Mouse (Mus musculus) midbrain, embryonic 15.5 days (tissue): ENCODE measurements around the gene Stard13. TPM values are rescaled to one million over a fixed set of nuclear protein-coding genes. Genes with fewer than 3 reads are reported as not detected.

Experiments used
- ATAC-seq: fragments of 200-750 bp; cut with Nextera tagmentation; replicated peaks from 2 replicates; pipeline ENCODE4 v1.8.0; 2017; ENCODE audit warnings: moderate TSS enrichment
- H3K27ac ChIP-seq: fragments of 300-500 bp; sonication (generic); 2 replicates; pipeline ENCODE4 v1.5.1; 2015; ENCODE audit warnings: mild to moderate bottlenecking, inconsistent platforms
- H3K27me3 ChIP-seq: fragments of 300-500 bp; sonication (generic); replicated peaks from 2 replicates; pipeline ENCODE4 v1.6.1; 2015; ENCODE audit warnings: inconsistent platforms
- H3K36me3 ChIP-seq: fragments of 300-500 bp; sonication (generic); replicated peaks from 2 replicates; pipeline ENCODE4 v1.6.1; 2015; ENCODE audit warnings: inconsistent platforms
- H3K4me1 ChIP-seq: fragments of 300-500 bp; sonication (generic); 2 replicates; pipeline ENCODE4 v1.6.1; 2015; ENCODE audit warnings: inconsistent platforms
- H3K4me2 ChIP-seq: fragments of 300-500 bp; sonication (generic); 2 replicates; pipeline ENCODE4 v1.6.1; 2015; ENCODE audit warnings: inconsistent platforms, mild to moderate bottlenecking, moderate library complexity
- H3K4me3 ChIP-seq: fragments of 300-500 bp; sonication (generic); 2 replicates; pipeline ENCODE4 v1.5.1; 2015; ENCODE audit warnings: mild to moderate bottlenecking, inconsistent platforms
- H3K9ac ChIP-seq: fragments of 300-500 bp; sonication (generic); 2 replicates; pipeline ENCODE4 v1.6.1; 2015; ENCODE audit warnings: mild to moderate bottlenecking, inconsistent platforms
- H3K9me3 ChIP-seq: fragments of 300-500 bp; sonication (generic); 2 replicates; pipeline ENCODE4 v1.6.1; 2016; ENCODE audit warnings: inconsistent platforms
- WGBS: fragments of 180-500 bp; shearing (Covaris S2); methylation state at CpG from one replicate; pipeline ENCODE4 v1.1.7; 2015; ENCODE audit warnings: mixed read lengths; 5-methylcytosine and 5-hydroxymethylcytosine counted together
- polyA plus RNA-seq: library from polyadenylated mRNA; unstranded; fragments of >200 nt; fragmentation: Nextera tagmentation; extraction: Ambion mirVana; gene quantifications from 2 replicates; pipeline ENCODE4 v1.2.1, GENCODE M21; 2015

The Stard13 gene
- polyA plus RNA-seq, 1 experiment from 2014 or later: 4.0 TPM

DNA sequence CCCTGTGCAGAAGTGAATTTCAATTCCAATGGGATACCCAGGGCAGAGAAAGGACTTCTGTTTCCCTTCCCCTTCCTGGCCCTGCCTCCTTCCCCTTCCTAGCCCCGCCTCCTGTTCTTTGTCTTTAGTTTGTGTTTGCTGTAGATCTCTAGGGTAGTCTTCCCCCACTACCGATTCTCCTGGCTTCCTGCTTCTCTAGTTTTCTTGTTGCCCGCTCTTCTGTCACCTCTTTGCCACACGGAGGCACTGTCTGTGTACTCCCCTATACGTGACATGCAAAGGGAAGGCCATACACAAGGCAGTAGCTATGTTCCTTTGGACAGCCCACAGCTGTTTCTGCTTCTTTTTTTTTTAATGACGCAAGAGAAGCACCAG, 176.7 kb downstream of the Stard13 start:
- 77% methylated on average over 6 of the region's 6 CpGs for WGBS
- Histone ChIP-seq H3K36me3 (no peaks in the 10 kb centered on the region), H3K9ac (no peak overlapping the region), H3K9me3 (no peaks in the 10 kb centered on the region), H3K4me1 (peaks cover 3% of the 10 kb centered on the region; the same call in 1 of the 2 replicates), H3K27ac (no peak overlapping the region), H3K4me2 (no peak overlapping the region), H3K27me3 (no peaks in the 10 kb centered on the region), H3K4me3 (no peak overlapping the region)
- ATAC-seq: no peak

DNA sequence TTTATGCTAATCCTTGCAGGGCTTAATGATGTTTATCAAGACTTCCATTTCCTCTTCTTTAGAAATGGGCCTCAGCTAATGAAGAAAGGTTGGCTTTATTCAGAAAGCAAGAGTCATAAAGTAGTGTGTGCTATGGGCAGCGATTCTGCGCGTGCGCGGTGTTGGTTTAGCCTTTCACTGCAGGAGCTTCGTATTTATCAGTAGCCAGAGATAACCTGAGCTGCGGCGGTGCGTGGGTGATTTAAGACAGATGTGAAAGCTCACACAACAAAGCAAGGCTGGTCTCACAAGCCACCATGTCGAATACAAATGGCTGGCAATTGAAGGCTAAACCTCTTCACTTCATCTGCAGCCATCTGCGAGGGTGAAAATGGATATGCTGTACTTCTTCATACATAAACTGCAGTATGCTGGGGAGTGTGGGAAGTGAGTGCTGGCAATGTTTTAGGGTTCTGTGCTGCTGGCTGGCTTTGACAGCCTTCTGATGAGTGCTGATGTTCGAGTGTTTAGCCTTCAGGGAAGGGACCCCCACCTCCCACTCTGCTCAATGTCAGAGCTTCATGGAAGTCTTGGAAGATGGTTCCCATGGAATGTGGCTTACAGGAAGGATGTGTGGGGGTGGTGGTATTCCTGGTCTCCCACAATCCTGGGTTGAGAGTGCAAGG, 177.2 kb downstream of the Stard13 start:
- H3K9ac ChIP-seq: no peak overlapping the region
- H3K27me3 ChIP-seq: no peaks in the 10 kb centered on the region
- no peaks in the 10 kb centered on the region for H3K9me3 ChIP-seq
- H3K27ac ChIP-seq: no peak overlapping the region
- H3K4me3 ChIP-seq: no peak overlapping the region
- H3K4me2 ChIP-seq: no peak overlapping the region
- H3K36me3 ChIP-seq: no peaks in the 10 kb centered on the region
- 68% methylated on average over 12 of the region's 12 CpGs for WGBS
- H3K4me1 ChIP-seq: peaks cover 3% of the 10 kb centered on the region; the same call in 1 of the 2 replicates
- ATAC-seq: no peak

DNA sequence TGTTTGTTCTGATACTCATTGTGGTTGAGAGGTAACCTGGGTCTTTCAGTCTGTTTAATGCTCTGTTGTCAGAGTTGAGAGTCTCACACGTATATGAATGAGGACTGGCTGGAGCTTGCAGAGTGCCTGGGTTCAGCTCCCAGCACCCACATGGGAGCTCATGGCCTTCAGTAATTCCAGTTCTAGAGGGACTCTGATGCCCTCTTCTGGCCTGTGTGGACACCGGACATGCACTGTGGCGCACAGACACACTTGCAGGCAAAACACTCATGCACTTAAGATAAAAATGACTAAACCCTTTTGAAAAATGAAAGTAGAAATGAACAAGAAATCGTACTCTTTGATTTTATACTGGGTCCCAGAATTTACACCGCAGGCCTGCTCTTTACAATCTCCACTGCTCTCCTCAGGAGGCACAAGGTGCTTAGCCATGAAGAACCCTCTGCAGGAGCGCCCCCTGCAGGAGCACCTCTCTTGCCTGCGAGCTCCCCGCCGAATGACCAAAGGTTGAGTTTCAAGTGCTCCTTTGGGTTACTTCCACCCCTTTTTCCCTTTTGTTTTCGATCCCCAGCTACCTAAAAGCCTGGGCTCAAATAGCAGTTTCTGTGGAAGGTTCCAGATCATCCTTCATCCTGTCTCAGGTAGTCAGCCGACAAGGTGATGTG, 178.1 kb downstream of the Stard13 start:
- H3K36me3 ChIP-seq: no peaks in the 10 kb centered on the region
- 93% methylated on average over 11 of the region's 11 CpGs for WGBS
- peaks cover 3% of the 10 kb centered on the region; the same call in 1 of the 2 replicates for H3K4me1 ChIP-seq
- H3K4me2 ChIP-seq: no peak overlapping the region
- no peak overlapping the region for H3K4me3 ChIP-seq
- H3K9ac ChIP-seq: no peak overlapping the region
- no peaks in the 10 kb centered on the region for H3K9me3 ChIP-seq
- no peak for ATAC-seq
- H3K27ac ChIP-seq: no peak overlapping the region
- no peaks in the 10 kb centered on the region for H3K27me3 ChIP-seq

DNA sequence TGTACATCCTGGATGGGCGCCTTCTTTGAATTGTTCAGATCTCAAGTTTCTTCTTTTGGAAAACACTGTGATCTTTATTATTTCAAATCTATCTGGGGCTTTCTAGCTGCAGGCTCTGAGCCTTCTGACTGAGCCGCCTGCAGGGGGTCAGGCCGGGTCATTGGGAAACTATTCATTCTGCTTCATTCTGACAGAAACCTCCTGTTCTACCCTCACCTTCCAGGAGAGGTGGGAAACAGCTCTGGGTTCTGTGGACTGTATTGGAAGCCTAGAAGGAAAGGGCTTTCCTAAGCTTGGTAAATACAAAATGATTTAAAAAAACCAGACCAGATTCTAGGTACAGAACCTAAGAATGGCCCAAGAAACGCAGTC, 178.9 kb downstream of the Stard13 start:
- H3K9ac ChIP-seq: no peak overlapping the region
- no peaks in the 10 kb centered on the region for H3K36me3 ChIP-seq
- no peaks in the 10 kb centered on the region for H3K9me3 ChIP-seq
- H3K4me3 ChIP-seq: no peak overlapping the region
- 49% methylated on average over 4 of the region's 4 CpGs for WGBS
- H3K4me2 ChIP-seq: no peak overlapping the region
- H3K27ac ChIP-seq: no peak overlapping the region
- no peaks in the 10 kb centered on the region for H3K27me3 ChIP-seq
- no peak for ATAC-seq
- no peaks in the 10 kb centered on the region for H3K4me1 ChIP-seq

DNA sequence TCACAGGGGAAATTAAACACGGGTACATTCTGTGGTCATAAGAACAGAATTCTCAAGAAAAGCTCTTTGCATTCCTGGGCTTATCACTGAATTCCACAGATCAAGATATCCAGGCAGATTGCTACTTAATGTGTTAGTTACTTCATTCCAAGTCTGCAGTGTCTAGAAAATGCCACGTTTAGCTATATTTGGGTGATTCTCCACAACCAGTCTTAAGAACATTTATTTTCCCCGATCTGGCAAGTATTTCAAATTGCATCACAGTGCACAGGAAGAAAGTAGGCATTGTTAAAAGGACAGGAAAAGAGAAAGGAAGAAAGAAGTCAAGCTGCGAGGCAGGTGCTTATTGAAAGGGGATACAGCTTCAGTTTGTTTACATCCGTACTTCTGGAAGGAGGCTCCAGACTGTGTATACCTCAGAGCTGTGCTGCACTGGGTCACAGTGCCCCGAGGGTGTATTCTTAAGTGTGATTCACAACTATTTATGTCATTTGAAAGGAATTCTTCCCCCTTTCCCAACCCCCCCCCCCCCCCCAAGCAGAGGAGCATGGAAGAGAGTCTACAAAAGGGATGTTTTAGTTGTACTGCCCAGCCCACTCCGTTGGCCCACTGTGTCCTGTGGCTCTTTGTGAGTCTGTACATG, 179.4 kb downstream of the Stard13 start:
- no peak overlapping the region for H3K4me3 ChIP-seq
- no peaks in the 10 kb centered on the region for H3K9me3 ChIP-seq
- H3K36me3 ChIP-seq: no peaks in the 10 kb centered on the region
- no peaks in the 10 kb centered on the region for H3K27me3 ChIP-seq
- WGBS: 39% methylated on average over 7 of the region's 7 CpGs
- H3K27ac ChIP-seq: no peak overlapping the region
- no peaks in the 10 kb centered on the region for H3K4me1 ChIP-seq
- ATAC-seq: no peak
- H3K9ac ChIP-seq: no peak overlapping the region
- no peak overlapping the region for H3K4me2 ChIP-seq

DNA sequence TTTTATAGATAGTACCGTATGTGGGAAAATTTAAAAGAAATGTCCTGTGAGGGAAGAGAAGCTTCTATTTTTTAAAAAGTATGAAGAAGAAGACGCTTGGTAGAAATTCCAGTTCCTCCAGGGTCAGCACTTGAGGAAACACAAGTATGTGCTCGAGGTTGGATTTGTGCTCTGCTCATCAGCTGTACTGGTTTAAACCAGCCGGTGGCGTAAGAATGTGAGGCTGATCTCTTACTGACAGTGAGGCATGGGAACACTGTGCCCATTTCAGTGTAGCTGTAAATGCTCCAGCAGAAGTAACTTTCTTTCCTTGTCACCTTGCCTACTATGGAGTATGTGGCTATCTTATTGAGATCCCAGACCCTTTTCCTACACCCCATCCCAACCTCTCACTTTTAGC, 180.4 kb downstream of the Stard13 start:
- H3K27ac ChIP-seq: no peak overlapping the region
- no peak overlapping the region for H3K4me3 ChIP-seq
- no peak for ATAC-seq
- no peaks in the 10 kb centered on the region for H3K27me3 ChIP-seq
- H3K36me3 ChIP-seq: no peaks in the 10 kb centered on the region
- no peaks in the 10 kb centered on the region for H3K4me1 ChIP-seq
- H3K9ac ChIP-seq: no peak overlapping the region
- no peaks in the 10 kb centered on the region for H3K9me3 ChIP-seq
- no peak overlapping the region for H3K4me2 ChIP-seq
- 96% methylated on average over 5 of the region's 5 CpGs for WGBS

DNA sequence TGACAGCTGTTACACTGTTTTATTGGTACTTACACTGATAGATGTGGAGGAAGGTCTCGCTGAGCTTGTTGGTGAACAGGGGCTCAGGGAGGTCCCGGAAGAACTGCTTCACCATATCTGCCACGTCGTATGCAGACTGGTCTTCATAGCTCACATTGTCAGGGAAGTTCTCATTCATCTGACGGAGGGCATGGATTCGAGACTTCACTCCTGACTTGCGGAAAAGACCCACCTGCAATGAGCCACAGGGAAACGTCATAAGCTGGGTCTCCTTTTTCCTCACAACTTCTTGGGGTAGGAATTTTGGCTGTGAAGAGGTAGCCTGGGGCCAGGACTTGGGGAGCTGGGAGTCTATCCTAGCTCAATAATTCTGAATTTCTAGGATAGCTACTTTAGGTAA, 181.3 kb downstream of the Stard13 start:
- ATAC-seq: no peak
- H3K4me3 ChIP-seq: no peak overlapping the region
- H3K27ac ChIP-seq: no peak overlapping the region
- H3K36me3 ChIP-seq: no peaks in the 10 kb centered on the region
- H3K4me1 ChIP-seq: no peaks in the 10 kb centered on the region
- H3K9me3 ChIP-seq: no peaks in the 10 kb centered on the region
- H3K27me3 ChIP-seq: no peaks in the 10 kb centered on the region
- no peak overlapping the region for H3K4me2 ChIP-seq
- H3K9ac ChIP-seq: no peak overlapping the region
- WGBS: 94% methylated on average over 8 of the region's 8 CpGs

DNA sequence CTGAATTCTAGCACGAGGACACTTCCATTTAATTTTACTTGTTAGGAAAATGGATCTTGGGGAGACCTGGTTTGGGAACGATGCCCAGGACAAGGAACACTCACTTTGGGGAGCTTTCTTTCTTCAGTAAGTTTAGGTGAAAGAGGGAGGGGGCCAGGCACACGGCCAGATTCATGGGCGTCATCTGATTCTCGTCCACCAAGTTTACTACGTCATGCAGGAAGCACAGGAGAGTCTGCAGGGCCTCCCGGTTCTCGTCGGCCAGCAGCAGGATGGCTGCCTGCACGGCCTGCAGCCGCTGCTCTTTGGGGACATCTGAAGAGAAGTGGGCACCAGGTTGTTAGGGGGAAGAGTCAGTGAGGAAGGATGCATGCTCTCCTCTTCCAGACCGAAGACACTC, 186.1 kb downstream of the Stard13 start:
- no peak overlapping the region for H3K27ac ChIP-seq
- no peaks in the 10 kb centered on the region for H3K36me3 ChIP-seq
- no peaks in the 10 kb centered on the region for H3K9me3 ChIP-seq
- no peak overlapping the region for H3K4me3 ChIP-seq
- no peaks in the 10 kb centered on the region for H3K4me1 ChIP-seq
- no peak for ATAC-seq
- H3K4me2 ChIP-seq: no peak overlapping the region
- no peaks in the 10 kb centered on the region for H3K27me3 ChIP-seq
- WGBS: 88% methylated on average over 12 of the region's 12 CpGs
- no peak overlapping the region for H3K9ac ChIP-seq

DNA sequence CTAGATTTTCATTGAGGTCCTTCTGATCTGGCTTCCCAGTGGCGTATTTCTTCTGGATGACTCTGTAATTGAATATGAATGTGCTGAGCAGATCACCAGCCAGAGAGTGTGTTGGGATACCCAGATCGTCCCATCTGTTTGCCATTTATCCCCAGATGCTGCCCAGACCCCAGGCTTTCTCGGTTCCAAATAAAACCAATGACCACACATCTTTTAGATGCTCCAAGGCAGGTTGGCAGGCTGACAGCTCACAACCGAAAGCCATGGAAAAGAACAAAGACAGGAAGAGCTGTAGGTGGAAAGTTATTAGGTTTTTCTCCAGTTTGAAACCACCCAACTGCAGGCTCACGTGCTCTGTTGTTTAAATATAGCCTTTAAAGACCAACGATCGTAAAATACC, 186.7 kb downstream of the Stard13 start:
- Histone ChIP-seq H3K4me3 (no peak overlapping the region), H3K36me3 (no peaks in the 10 kb centered on the region), H3K27me3 (no peaks in the 10 kb centered on the region), H3K4me1 (no peaks in the 10 kb centered on the region), H3K4me2 (no peak overlapping the region), H3K9me3 (no peaks in the 10 kb centered on the region), H3K27ac (no peak overlapping the region), H3K9ac (no peak overlapping the region)
- 84% methylated on average over 7 of the region's 7 CpGs for WGBS
- ATAC-seq: no peak

DNA sequence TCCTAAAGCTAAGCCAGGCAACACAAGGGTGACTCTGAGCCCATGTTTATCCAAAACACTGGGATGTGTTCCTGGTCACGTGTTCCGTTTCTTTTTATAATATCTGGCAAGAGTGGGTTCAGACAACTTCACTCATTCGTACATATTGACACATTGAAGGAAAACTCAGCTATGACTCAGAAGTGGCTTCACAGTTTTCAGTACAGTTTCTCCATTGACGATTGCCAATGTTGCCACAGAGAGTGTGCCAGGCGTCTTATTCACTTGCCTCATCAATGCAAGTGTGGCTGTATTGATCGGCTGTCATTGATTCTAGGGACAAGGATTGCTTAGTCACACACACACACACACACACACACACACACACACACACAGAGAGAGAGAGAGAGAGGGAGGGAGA, 187.5 kb downstream of the Stard13 start:
- 91% methylated on average over 6 of the region's 6 CpGs for WGBS
- no peak for ATAC-seq
- Histone ChIP-seq H3K27ac (no peak overlapping the region), H3K9ac (no peak overlapping the region), H3K27me3 (no peaks in the 10 kb centered on the region), H3K4me1 (no peaks in the 10 kb centered on the region), H3K36me3 (no peaks in the 10 kb centered on the region), H3K9me3 (no peaks in the 10 kb centered on the region), H3K4me3 (no peak overlapping the region), H3K4me2 (no peak overlapping the region)

DNA sequence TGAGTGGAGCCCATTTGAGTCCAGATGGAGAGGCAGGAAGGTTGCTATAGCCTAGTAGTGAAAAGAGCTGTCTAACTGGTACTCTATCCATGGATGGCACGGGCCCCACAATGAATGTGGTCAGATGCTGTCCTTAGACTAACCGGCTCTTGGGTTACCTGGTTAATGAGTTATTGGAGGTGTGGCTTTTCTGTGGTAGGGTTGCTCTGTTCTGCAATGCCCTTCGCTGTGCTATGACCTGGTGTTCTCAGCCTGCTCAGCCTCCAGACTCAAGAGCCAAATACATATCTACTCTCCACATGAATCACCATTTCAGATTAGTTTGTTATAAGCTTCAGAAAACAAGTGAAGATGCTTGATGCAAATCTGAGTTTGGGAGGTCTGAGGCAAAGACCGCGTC, 190.7 kb downstream of the Stard13 start:
- 96% methylated on average over 5 of the region's 5 CpGs for WGBS

DNA sequence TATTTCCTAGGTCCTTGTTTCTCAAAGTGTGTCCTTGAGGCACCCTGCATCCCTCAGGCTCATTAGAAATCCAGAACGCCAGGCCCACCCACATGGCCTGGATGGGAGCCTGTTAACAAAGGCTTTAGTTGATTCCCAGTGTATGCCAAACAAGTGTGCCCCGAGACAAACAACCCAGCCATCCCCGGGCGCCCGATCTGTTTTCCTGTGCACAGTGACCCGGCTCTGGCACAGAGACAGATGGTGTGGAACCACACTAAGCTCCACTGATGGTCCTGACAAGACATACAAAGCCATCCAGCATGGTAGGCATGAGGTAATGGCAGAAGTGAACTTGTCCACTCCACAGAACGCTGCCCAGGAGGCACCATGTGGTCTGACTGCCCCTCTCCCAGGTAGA, 195.8 kb downstream of the Stard13 start:
- WGBS: 72% methylated on average over 7 of the region's 7 CpGs
- Histone ChIP-seq H3K9ac (no peak overlapping the region), H3K27ac (no peak overlapping the region), H3K9me3 (no peaks in the 10 kb centered on the region), H3K4me3 (no peak overlapping the region), H3K4me2 (no peak overlapping the region), H3K4me1 (no peaks in the 10 kb centered on the region), H3K36me3 (no peaks in the 10 kb centered on the region), H3K27me3 (no peaks in the 10 kb centered on the region)
- ATAC-seq: no peak

More for the DNA sequence above, 190.7 kb downstream of the Stard13 start:
- H3K4me2 ChIP-seq: no peak overlapping the region
- H3K4me3 ChIP-seq: no peak overlapping the region
- H3K4me1 ChIP-seq: no peaks in the 10 kb centered on the region
- H3K36me3 ChIP-seq: no peaks in the 10 kb centered on the region
- no peak overlapping the region for H3K9ac ChIP-seq
- no peaks in the 10 kb centered on the region for H3K9me3 ChIP-seq
- H3K27ac ChIP-seq: no peak overlapping the region
- H3K27me3 ChIP-seq: no peaks in the 10 kb centered on the region
- no peak for ATAC-seq
